Mouse (Mus musculus) embryonic facial prominence, embryonic 11.5 days (tissue): ENCODE results near the gene Apoa2. TPM values are rescaled to one million over a fixed set of nuclear protein-coding genes. Genes with fewer than 3 reads are reported as not detected.
A peak's percentile ranks its signal among the peaks of the same experiment; 100 is the strongest.

Source experiments
- ATAC-seq: fragments of 200-750 bp; cut with Nextera tagmentation; replicated peaks from 2 replicates; pipeline ENCODE4 v1.8.0; 2017; ENCODE audit warnings: low read depth; ENCODE audit not compliant: insufficient number of reproducible peaks, low FRiP score, low TSS enrichment
- DNase-seq: peaks from one replicate; pipeline ENCODE4 v3.0.0-alpha.2; 2015; ENCODE audit warnings: low spot score
- H3K27ac ChIP-seq: fragments of 300-500 bp; sonication (generic); replicated peaks from 2 replicates; pipeline ENCODE4 v1.5.1; 2014; ENCODE audit warnings: mild to moderate bottlenecking, low read depth, low read length, control low read depth
- H3K27me3 ChIP-seq: fragments of 300-500 bp; sonication (generic); 2 replicates; pipeline ENCODE4 v1.6.1; 2014; ENCODE audit warnings: mild to moderate bottlenecking, low read length, moderate library complexity, mixed read lengths; ENCODE audit not compliant: control insufficient read depth, insufficient read depth
- H3K36me3 ChIP-seq: fragments of 300-500 bp; sonication (generic); replicated peaks from 2 replicates; pipeline ENCODE4 v1.6.1; 2014; ENCODE audit warnings: low read depth, mild to moderate bottlenecking, low read length, moderate library complexity, mixed read lengths; ENCODE audit not compliant: control insufficient read depth, insufficient read depth
- H3K4me1 ChIP-seq: fragments of 300-500 bp; sonication (generic); 2 replicates; pipeline ENCODE4 v1.6.1; 2014; ENCODE audit warnings: low read length, mixed read lengths; ENCODE audit not compliant: control insufficient read depth, insufficient read depth
- H3K4me2 ChIP-seq: fragments of 300-500 bp; sonication (generic); 2 replicates; pipeline ENCODE4 v1.6.1; 2014; ENCODE audit warnings: low read depth, mild to moderate bottlenecking, control low read depth, low read length, moderate library complexity
- H3K4me3 ChIP-seq: fragments of 300-500 bp; sonication (generic); 2 replicates; pipeline ENCODE4 v1.5.1; 2014; ENCODE audit warnings: low read depth, low read length, control low read depth
- H3K9ac ChIP-seq: fragments of 300-500 bp; sonication (generic); replicated peaks from 2 replicates; pipeline ENCODE4 v1.6.1; 2014; ENCODE audit warnings: mild to moderate bottlenecking, control low read depth, low read length
- H3K9me3 ChIP-seq: fragments of 300-500 bp; sonication (generic); replicated peaks from 2 replicates; pipeline ENCODE4 v1.6.1; 2016; ENCODE audit warnings: mild to moderate bottlenecking, low read length, inconsistent platforms, mixed read lengths; ENCODE audit not compliant: control insufficient read depth
- WGBS: fragments of 180-500 bp; shearing (Covaris S2); extraction: QIAGEN DNeasy Blood & Tissue Kit; methylation state at CpG from one replicate; pipeline ENCODE4 v1.1.7; 2014; 5-methylcytosine and 5-hydroxymethylcytosine counted together
- polyA plus RNA-seq: library from polyadenylated mRNA; unstranded; fragments of >200 nt; fragmentation: Nextera tagmentation; extraction: Ambion mirVana; gene quantifications from 2 replicates; pipeline ENCODE4 v1.2.1, GENCODE M21; 2014

Apoa2 gene
- polyA plus RNA-seq, 1 experiment from 2014 or later: 3.7 TPM

GRCm38 (mm10) chr1:171226780-171227179, 1.9 kb downstream of the Apoa2 start:
- Histone ChIP-seq H3K9ac (no peak overlapping the region), H3K4me2 (no peak overlapping the region), H3K4me1 (no peaks in the 10 kb centered on the region), H3K27ac (no peak overlapping the region), H3K4me3 (no peak overlapping the region), H3K27me3 (no peaks in the 10 kb centered on the region), H3K9me3 (no peaks in the 10 kb centered on the region), H3K36me3 (no peaks in the 10 kb centered on the region)
- ATAC-seq: no peak
- no peak for DNase-seq
- 49% methylated on average over 4 of the region's 4 CpGs for WGBS

DNA sequence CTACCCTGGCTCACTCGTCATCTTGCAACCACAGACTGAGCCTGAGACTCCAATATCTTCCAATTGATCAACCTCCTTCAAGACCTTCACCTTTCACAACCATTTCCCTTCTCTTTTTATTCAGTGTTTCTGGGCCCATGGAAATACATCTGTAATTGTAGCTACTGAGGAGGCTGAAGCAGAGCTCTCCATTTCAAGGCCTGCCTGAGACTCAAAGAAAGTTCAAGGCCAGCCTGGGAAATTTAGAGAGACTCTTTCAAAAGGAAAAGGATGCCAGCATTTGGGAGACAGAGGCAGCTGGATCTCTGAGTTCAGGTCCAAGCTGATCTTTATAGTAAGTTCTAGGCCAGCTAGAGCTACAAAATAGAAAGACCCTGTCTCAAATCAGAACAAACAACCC, 3.0 kb downstream of the Apoa2 start:
- Histone ChIP-seq H3K4me2 (no peak overlapping the region), H3K4me3 (no peak overlapping the region), H3K9ac (no peak overlapping the region), H3K27me3 (no peaks in the 10 kb centered on the region), H3K9me3 (no peaks in the 10 kb centered on the region), H3K36me3 (no peaks in the 10 kb centered on the region), H3K4me1 (no peaks in the 10 kb centered on the region), H3K27ac (no peak overlapping the region)
- DNase-seq (no peak), ATAC-seq (no peak)
- 93% methylated on average over 1 of the region's 1 CpGs for WGBS

GRCm38 (mm10) chr1:171229750-171230149, 4.9 kb downstream of the Apoa2 start:
- DNase-seq (peak; percentile 25), ATAC-seq (no peak)
- Histone ChIP-seq H3K27me3 (no peaks in the 10 kb centered on the region), H3K4me3 (no peak overlapping the region), H3K9ac (no peak overlapping the region), H3K36me3 (peaks cover 4% of the 10 kb centered on the region; the same call in 1 of the 2 replicates), H3K4me1 (no peaks in the 10 kb centered on the region), H3K9me3 (no peaks in the 10 kb centered on the region), H3K4me2 (no peak overlapping the region), H3K27ac (no peak overlapping the region)
- WGBS: 39% methylated on average over 6 of the region's 6 CpGs

GRCm38 (mm10) chr1:171230215-171230614, 5.4 kb downstream of the Apoa2 start:
- Histone ChIP-seq H3K27me3 (no peaks in the 10 kb centered on the region), H3K4me3 (no peak overlapping the region), H3K36me3 (peaks cover 9% of the 10 kb centered on the region; the same call in 1 of the 2 replicates), H3K27ac (no peak overlapping the region), H3K9ac (no peak overlapping the region), H3K4me1 (no peaks in the 10 kb centered on the region), H3K9me3 (no peaks in the 10 kb centered on the region), H3K4me2 (no peak overlapping the region)
- no peak for ATAC-seq
- DNase-seq: peak; percentile 57
- WGBS: 32% methylated on average over 3 of the region's 3 CpGs

DNA sequence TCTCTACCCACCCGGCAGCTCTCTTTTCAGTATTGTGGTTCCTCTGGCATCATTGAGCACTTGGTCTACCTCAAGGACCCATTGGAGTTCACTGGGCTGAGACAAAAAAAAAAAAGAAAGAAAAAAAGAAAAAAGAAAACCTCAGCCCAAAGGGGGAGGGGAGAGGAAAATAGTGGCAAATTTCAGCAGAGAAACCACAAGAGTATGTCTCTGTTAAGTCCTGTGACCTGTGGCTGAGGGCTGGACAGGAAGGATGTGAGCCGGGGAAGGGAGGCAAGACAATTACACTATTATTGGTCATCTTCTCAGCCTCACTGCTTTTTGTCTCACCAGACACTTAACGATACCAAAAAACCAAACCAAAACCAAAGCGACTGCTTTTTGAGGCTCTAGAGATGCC, 7.0 kb downstream of the Apoa2 start:
- H3K27me3 ChIP-seq: no peaks in the 10 kb centered on the region
- no peaks in the 10 kb centered on the region for H3K4me1 ChIP-seq
- no peak overlapping the region for H3K27ac ChIP-seq
- peaks cover 13% of the 10 kb centered on the region; the same call in 1 of the 2 replicates for H3K36me3 ChIP-seq
- H3K9ac ChIP-seq: no peak overlapping the region
- WGBS: 40% methylated on average over 4 of the region's 4 CpGs
- H3K4me2 ChIP-seq: no peak overlapping the region
- H3K9me3 ChIP-seq: no peaks in the 10 kb centered on the region
- H3K4me3 ChIP-seq: no peak overlapping the region
- no peak for DNase-seq
- ATAC-seq: no peak

DNA sequence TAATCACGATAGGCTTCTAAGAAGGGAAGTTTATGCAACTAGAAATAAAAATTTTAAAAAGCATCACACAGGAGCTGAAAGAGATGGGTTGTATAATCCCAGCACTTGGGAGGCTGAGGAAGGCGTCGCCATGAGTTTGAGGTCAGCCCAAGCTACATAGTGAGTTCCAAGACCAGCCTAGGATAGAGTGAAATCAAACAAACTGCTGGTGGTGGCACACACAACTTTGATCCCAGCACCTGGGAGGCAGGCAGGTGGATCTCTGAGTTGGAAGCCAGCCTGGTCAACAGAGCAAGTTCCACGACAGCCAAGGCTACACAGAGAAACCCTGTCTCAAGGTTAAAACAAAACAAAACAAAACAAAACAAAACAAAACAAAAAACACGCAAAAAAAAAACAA, 7.5 kb downstream of the Apoa2 start:
- Histone ChIP-seq H3K4me1 (no peaks in the 10 kb centered on the region), H3K9ac (no peak overlapping the region), H3K27me3 (no peaks in the 10 kb centered on the region), H3K36me3 (peaks cover 13% of the 10 kb centered on the region; the same call in 1 of the 2 replicates), H3K9me3 (no peaks in the 10 kb centered on the region), H3K4me3 (no peak overlapping the region), H3K27ac (no peak overlapping the region), H3K4me2 (no peak overlapping the region)
- ATAC-seq (no peak), DNase-seq (no peak)
- WGBS: 87% methylated on average over 5 of the region's 5 CpGs

DNA sequence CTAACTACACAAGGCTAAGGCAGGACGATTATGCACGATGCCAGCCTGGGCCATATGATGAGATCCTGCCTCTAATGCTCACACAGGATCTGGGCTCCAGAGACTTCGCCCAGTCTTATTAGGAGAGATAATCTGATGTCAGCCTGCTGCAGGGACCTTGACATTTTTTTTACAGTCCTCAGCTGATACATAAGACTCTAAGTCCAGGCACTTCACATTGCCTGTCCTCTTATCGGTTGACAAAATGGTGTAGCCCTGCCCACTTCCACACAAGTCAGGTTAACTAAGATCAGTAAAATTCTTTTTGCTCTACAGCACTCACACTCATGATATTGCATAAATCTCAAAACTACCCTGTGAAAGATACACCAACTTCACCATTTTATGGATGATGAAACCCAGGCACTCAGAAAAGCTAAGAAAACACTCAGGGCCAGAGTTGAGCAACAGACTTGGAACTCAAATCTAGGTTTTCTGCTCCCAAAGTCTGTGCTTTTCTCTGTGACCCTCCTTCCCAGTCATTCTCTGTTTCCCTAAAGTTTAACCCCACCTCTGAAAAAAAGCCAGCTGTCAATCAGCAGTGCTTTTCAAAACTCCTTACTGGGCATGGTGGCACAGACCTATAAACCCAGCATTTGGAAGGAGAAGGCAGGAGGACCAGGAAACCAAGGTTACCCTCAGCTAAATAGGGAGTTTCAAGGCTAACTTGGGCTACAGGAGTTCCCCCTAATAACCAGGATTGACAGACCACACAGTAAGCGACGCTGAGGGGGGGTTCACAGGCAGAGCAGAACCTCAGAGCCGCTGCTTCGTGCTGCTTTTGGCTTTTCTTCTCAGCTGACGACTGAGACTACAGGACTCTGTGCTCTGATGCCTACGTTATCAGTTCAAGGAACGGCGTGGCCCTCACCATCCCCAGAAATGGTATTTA, 8.2 kb downstream of the Apoa2 start:
- Histone ChIP-seq H3K4me1 (no peaks in the 10 kb centered on the region), H3K4me3 (no peak overlapping the region), H3K4me2 (no peak overlapping the region), H3K9me3 (no peaks in the 10 kb centered on the region), H3K27ac (no peak overlapping the region), H3K9ac (no peak overlapping the region), H3K36me3 (peaks cover 15% of the 10 kb centered on the region; the same call in 1 of the 2 replicates), H3K27me3 (no peaks in the 10 kb centered on the region)
- ATAC-seq (no peak), DNase-seq (no peak)
- 89% methylated on average over 12 of the region's 12 CpGs for WGBS

- Histone ChIP-seq H3K9me3 (no peaks in the 10 kb centered on the region), H3K27ac (no peak within 1 kb of the TSS), H3K4me3 (no peak within 1 kb of the TSS), H3K36me3 (peaks cover 16% of the 10 kb centered on the region; the same call in 1 of the 2 replicates), H3K4me2 (no peak within 1 kb of the TSS), H3K9ac (no peak within 1 kb of the TSS), H3K4me1 (no peaks in the 10 kb centered on the region), H3K27me3 (no peaks in the 10 kb centered on the region)
- ATAC-seq: no peak
- 91% methylated on average over 14 of the region's 14 CpGs for WGBS
- DNase-seq: no peak
Measured at GRCm38 (mm10) chr1:171234126-171234525, 9.3 kb downstream of the Apoa2 start, which contains the start of gene Fcer1g. Fcer1g (minus strand) TSS chr1:171234365.
